Mouse (Mus musculus): ENCODE measurements at regions not wholly inside any gene's neighbourhood (a gene's known extent, or its start where the extent isn't known, plus 50 kb on each side); places are given as distances from the start of the nearest gene placed in this dataset.

GRCm38 (mm10) chr4:124178401-124179018 lies 260.7 kb upstream of the 4930535I16Rik start:
- no peak for DNase-seq (ENCODE audit: low read depth, low spot score)

- no peak for DNase-seq (ENCODE audit: low read depth, low spot score)
Observed at GRCm38 (mm10) chr4:124175531-124175930, 257.7 kb upstream of the 4930535I16Rik start.

- no peak for DNase-seq (ENCODE audit: low read depth, low spot score)
Observed at GRCm38 (mm10) chr4:124154627-124155026, 236.8 kb upstream of the 4930535I16Rik start.

- DNase-seq (ENCODE audit: low read depth, low spot score), result no peak
Observed at GRCm38 (mm10) chr4:124149771-124150451, 232.1 kb upstream of the 4930535I16Rik start.

GRCm38 (mm10) chr4:124149037-124149436 lies 231.2 kb upstream of the 4930535I16Rik start:
- DNase-seq (ENCODE audit: low read depth, low spot score), result no peak

GRCm38 (mm10) chr4:124147276-124147675 lies 229.5 kb upstream of the 4930535I16Rik start:
- DNase-seq (ENCODE audit: low read depth, low spot score), result no peak

GRCm38 (mm10) chr4:124146135-124146534 lies 228.3 kb upstream of the 4930535I16Rik start:
- no peak for DNase-seq (ENCODE audit: low read depth, low spot score)

GRCm38 (mm10) chr4:124143630-124144029 lies 225.8 kb upstream of the 4930535I16Rik start:
- DNase-seq (ENCODE audit: low read depth, low spot score), result no peak

- DNase-seq (ENCODE audit: low read depth, low spot score), result no peak
Observed at GRCm38 (mm10) chr4:124143226-124143625, 225.4 kb upstream of the 4930535I16Rik start.

- DNase-seq (ENCODE audit: low read depth, low spot score), result peak; percentile 91
Observed at GRCm38 (mm10) chr4:124142083-124142482, 224.3 kb upstream of the 4930535I16Rik start.

GRCm38 (mm10) chr4:124135165-124135470 lies 217.3 kb upstream of the 4930535I16Rik start:
- peak; percentile 44 for DNase-seq (ENCODE audit: low read depth, low spot score)

- peak; percentile 84 for DNase-seq (ENCODE audit: low read depth, low spot score)
Observed at GRCm38 (mm10) chr4:124134341-124135164, 216.7 kb upstream of the 4930535I16Rik start.

- DNase-seq (ENCODE audit: low read depth, low spot score), result no peak
Observed at GRCm38 (mm10) chr4:124130946-124131345, 213.1 kb upstream of the 4930535I16Rik start.

- DNase-seq (ENCODE audit: low read depth, low spot score), result no peak
Observed at GRCm38 (mm10) chr4:124126258-124126657, 208.4 kb upstream of the 4930535I16Rik start.

GRCm38 (mm10) chr4:124120334-124120733 lies 202.5 kb upstream of the 4930535I16Rik start:
- no peak for DNase-seq (ENCODE audit: low read depth, low spot score)

- DNase-seq (ENCODE audit: low read depth, low spot score), result no peak
Observed at GRCm38 (mm10) chr4:124113856-124114345, 196.1 kb upstream of the 4930535I16Rik start.

GRCm38 (mm10) chr4:124110705-124111104 lies 192.9 kb upstream of the 4930535I16Rik start:
- no peak for DNase-seq (ENCODE audit: low read depth, low spot score)

GRCm38 (mm10) chr4:124109371-124109770 lies 191.5 kb upstream of the 4930535I16Rik start:
- no peak for DNase-seq (ENCODE audit: low read depth, low spot score)

GRCm38 (mm10) chr4:124102684-124103083 lies 184.9 kb upstream of the 4930535I16Rik start:
- DNase-seq (ENCODE audit: low read depth, low spot score), result no peak

GRCm38 (mm10) chr4:124086801-124087200 lies 169.0 kb upstream of the 4930535I16Rik start:
- no peak for DNase-seq (ENCODE audit: low read depth, low spot score)

- no peak for DNase-seq (ENCODE audit: low read depth, low spot score)
Observed at GRCm38 (mm10) chr4:124086254-124086653, 168.4 kb upstream of the 4930535I16Rik start.

- no peak for DNase-seq (ENCODE audit: low read depth, low spot score)
Observed at GRCm38 (mm10) chr4:124079603-124080002, 161.8 kb upstream of the 4930535I16Rik start.

Data from forelimb bud, embryonic 11.5 days (tissue).